Mouse (Mus musculus) testis, adult 2 months (tissue): ENCODE data around the gene Kirrel3. TPM values are rescaled to one million over a fixed set of nuclear protein-coding genes. Genes with fewer than 3 reads are reported as not detected.

ENCODE experiments used
- H3K27ac ChIP-seq: fragments of 200-500 bp; 2 replicates; pipeline ENCODE4 v1.5.1; 2012; ENCODE audit warnings: low read depth, low read length; ENCODE audit not compliant: control insufficient read depth, insufficient read depth
- H3K27me3 ChIP-seq: fragments of 200-500 bp; 2 replicates; pipeline ENCODE4 v1.6.1; 2012; ENCODE audit warnings: mild to moderate bottlenecking, low read length, moderate library complexity; ENCODE audit not compliant: control insufficient read depth, insufficient read depth
- H3K36me3 ChIP-seq: fragments of 200-500 bp; 2 replicates; pipeline ENCODE4 v1.6.1; 2012; ENCODE audit warnings: mild to moderate bottlenecking, low read length; ENCODE audit not compliant: control insufficient read depth, insufficient read depth
- H3K4me1 ChIP-seq: fragments of 200-500 bp; 2 replicates; pipeline ENCODE4 v1.6.1; 2012; ENCODE audit warnings: low read length; ENCODE audit not compliant: control insufficient read depth, insufficient read depth
- H3K4me3 ChIP-seq: fragments of 200-500 bp; 2 replicates; pipeline ENCODE4 v1.5.1; 2012; ENCODE audit warnings: low read depth, mild to moderate bottlenecking, low read length, moderate library complexity, mixed read lengths; ENCODE audit not compliant: control insufficient read depth
- CTCF ChIP-seq: fragments of 200-500 bp; IDR thresholded peaks from 2 replicates; pipeline ENCODE4 v1.5.1; 2012; ENCODE audit warnings: low read depth, mild to moderate bottlenecking, inconsistent platforms, low read length, moderate library complexity; ENCODE audit not compliant: control insufficient read depth, insufficient read depth, insufficient replicate concordance
- POLR2A ChIP-seq: fragments of 200-500 bp; IDR thresholded peaks from 2 replicates; pipeline ENCODE4 v1.6.1; 2012; ENCODE audit warnings: low read depth, mild to moderate bottlenecking, inconsistent platforms, low read length, moderate library complexity; ENCODE audit not compliant: control insufficient read depth
- polyA plus RNA-seq: library from polyadenylated mRNA; depleted of rRNA; stranded (reverse); fragments of >200 nt; gene quantifications from 2 replicates; pipeline ENCODE4 v1.2.3, GENCODE M21; 2012

Gene Kirrel3
- polyA plus RNA-seq, 1 experiment = 0.10 TPM

- no peak for TF ChIP-seq CTCF
- no peak for TF ChIP-seq POLR2A
- H3K4me1 ChIP-seq = no peaks in the 10 kb centered on the region
- no peaks in the 10 kb centered on the region for H3K27me3 ChIP-seq
Measured at GRCm38 (mm10) chr9:35061446-35061845, 575.8 kb downstream of the Kirrel3 start.

More at GRCm38 (mm10) chr9:35061446-35061845, 575.8 kb downstream of the Kirrel3 start:
- Histone ChIP-seq H3K36me3 (no peaks in the 10 kb centered on the region), H3K27ac (no peak overlapping the region), H3K4me3 (no peak overlapping the region)
